Mouse (Mus musculus) mammary gland, adult 2 months (tissue): Measurements from ENCODE around the gene Olfr834. TPM values are rescaled to one million over a fixed set of nuclear protein-coding genes. Genes with fewer than 3 reads are reported as not detected.

Experiments used
- polyA plus RNA-seq: library from polyadenylated mRNA; depleted of rRNA; stranded (reverse); fragments of >200 nt; gene quantifications from 2 replicates; pipeline ENCODE4 v1.2.3, GENCODE M21; 2012; ENCODE audit warnings: low replicate concordance; rRNA removed

Gene Olfr834
- not detected in 2 replicates for polyA plus RNA-seq

GRCm38 (mm10) chr9:18987690-18988089 lies at the start of gene Olfr834:
Gene Olfr834 (plus strand): TSS chr9:18987990.

GRCm38 (mm10) chr9:19032435-19032834 lies 44.6 kb downstream of the Olfr834 start, which contains the start of gene Olfr835:
Gene Olfr835 (plus strand): TSS chr9:19032735.

Other genes starting within 250 kb of the Olfr834 start
- gene Olfr24, start 224.0 kb upstream of the Olfr834 start, polyA plus RNA-seq, result not detected in 2 replicates
- not detected in 2 replicates for gene Olfr828, start 168.5 kb upstream of the Olfr834 start, polyA plus RNA-seq
- not detected in 2 replicates for gene Olfr829, start 133.1 kb upstream of the Olfr834 start, polyA plus RNA-seq
- gene Olfr830, start 113.3 kb upstream of the Olfr834 start, polyA plus RNA-seq, result not detected in 2 replicates
- not detected in 2 replicates for gene Olfr832, start 50.9 kb upstream of the Olfr834 start, polyA plus RNA-seq
- not detected in 2 replicates for gene Olfr835, start 44.7 kb downstream of the Olfr834 start, polyA plus RNA-seq
- not detected in 2 replicates for gene Olfr836, start 132.4 kb downstream of the Olfr834 start, polyA plus RNA-seq
- not detected in 2 replicates for gene Olfr837, start 148.3 kb downstream of the Olfr834 start, polyA plus RNA-seq
- gene Olfr839-ps1, start 189.3 kb downstream of the Olfr834 start, polyA plus RNA-seq, result not detected in 2 replicates